Mouse (Mus musculus) MEL (cell line): ENCODE measurements around the gene Kcnk1. TPM values are rescaled to one million over a fixed set of nuclear protein-coding genes. Genes with fewer than 3 reads are reported as not detected.

Experiments
- DNase-seq: peaks from one replicate; pipeline ENCODE4 v3.0.0; 2011; ENCODE audit warnings: low read depth, low spot score
- H3K27ac ChIP-seq: 2 replicates; pipeline ENCODE4 v1.5.1; 2012; ENCODE audit warnings: low read depth, mild to moderate bottlenecking, control low read depth, low read length, moderate library complexity; ENCODE audit not compliant: control insufficient read depth
- H3K27me3 ChIP-seq, 2 experiments: fragments of 150-350 bp in 1 of 2; sonication (generic) in 1 of 2; 2 replicates each; pipeline ENCODE4 v1.6.1; 2012; ENCODE audit warnings: low read length in 2 of 2, mild to moderate bottlenecking in 2 of 2, improper control_type of control experiment in 1 of 2, moderate library complexity in 1 of 2; ENCODE audit not compliant: insufficient read depth in 2 of 2, control insufficient read depth in 1 of 2
- H3K36me3 ChIP-seq, 2 experiments: 2 replicates each; pipeline ENCODE4 v1.6.1; 2012 to 2014; ENCODE audit warnings: low read length in 2 of 2, improper control_type of control experiment in 1 of 2, inconsistent platforms in 1 of 2, mild to moderate bottlenecking in 1 of 2; ENCODE audit not compliant: insufficient read depth in 2 of 2, control insufficient read depth in 1 of 2
- H3K4me1 ChIP-seq, 2 experiments: fragments of 150-350 bp in 1 of 2; sonication (generic) in 1 of 2; 2 replicates each; pipeline ENCODE4 v1.6.1; 2012; ENCODE audit warnings: low read length in 2 of 2, improper control_type of control experiment in 1 of 2, mild to moderate bottlenecking in 1 of 2; ENCODE audit not compliant: insufficient read depth in 2 of 2, control insufficient read depth in 1 of 2
- H3K4me3 ChIP-seq, 2 experiments: fragments of 150-350 bp in 1 of 2; sonication (generic) in 1 of 2; 2 replicates each; pipeline ENCODE4 v1.5.1; 2012; ENCODE audit warnings: low read depth in 2 of 2, low read length in 2 of 2, mild to moderate bottlenecking in 2 of 2, moderate library complexity in 2 of 2, control low read depth in 1 of 2, improper control_type of control experiment in 1 of 2; ENCODE audit not compliant: control insufficient read depth in 1 of 2, insufficient read depth in 1 of 2
- H3K79me2 ChIP-seq: 2 replicates; pipeline ENCODE4 v1.6.1; 2012; ENCODE audit warnings: mild to moderate bottlenecking, low read length, moderate library complexity; ENCODE audit not compliant: control insufficient read depth, poor library complexity, insufficient read depth
- H3K9ac ChIP-seq: 2 replicates; pipeline ENCODE4 v1.6.1; 2012; ENCODE audit warnings: low read depth, mild to moderate bottlenecking, control low read depth, low read length, moderate library complexity; ENCODE audit not compliant: control insufficient read depth, poor library complexity, severe bottlenecking
- H3K9me3 ChIP-seq: fragments of 150-350 bp; sonication (generic); replicated peaks from 2 replicates; pipeline ENCODE4 v1.6.1; 2012; ENCODE audit warnings: mild to moderate bottlenecking, low read length, improper control_type of control experiment, moderate library complexity; ENCODE audit not compliant: insufficient read depth
- CHD2 ChIP-seq: IDR thresholded peaks from 2 replicates; pipeline ENCODE4 v1.6.1; 2011; ENCODE audit warnings: low read length, improper control_type of control experiment
- ELF1 ChIP-seq: IDR thresholded peaks from 2 replicates; pipeline ENCODE4 v1.6.1; 2014; ENCODE audit warnings: low read depth, mild to moderate bottlenecking, inconsistent platforms, low read length, improper control_type of control experiment, moderate library complexity
- EP300 ChIP-seq, 2 experiments: IDR thresholded peaks; 2 replicates each; pipeline ENCODE4 v1.6.1; 2011; ENCODE audit warnings: improper control_type of control experiment in 2 of 2, low read length in 2 of 2, low read depth in 1 of 2, mild to moderate bottlenecking in 1 of 2
- ETS1 ChIP-seq: IDR thresholded peaks from 2 replicates; pipeline ENCODE4 v1.6.1; 2012; ENCODE audit warnings: low read depth, mild to moderate bottlenecking, inconsistent platforms, low read length, improper control_type of control experiment, moderate library complexity
- GABPA ChIP-seq: IDR thresholded peaks from 2 replicates; pipeline ENCODE4 v1.6.1; 2012; ENCODE audit warnings: low read depth, mild to moderate bottlenecking, inconsistent platforms, low read length, improper control_type of control experiment, moderate library complexity
- HCFC1 ChIP-seq: IDR thresholded peaks from 2 replicates; pipeline ENCODE4 v1.6.1; 2012; ENCODE audit warnings: low read depth, mild to moderate bottlenecking, inconsistent platforms, low read length, improper control_type of control experiment, moderate library complexity
- MAFK ChIP-seq: IDR thresholded peaks from 2 replicates; pipeline ENCODE4 v1.6.1; 2011; ENCODE audit warnings: low read depth, mild to moderate bottlenecking, low read length, improper control_type of control experiment, borderline replicate concordance
- MAX ChIP-seq: IDR thresholded peaks from 2 replicates; pipeline ENCODE4 v1.6.1; 2011; ENCODE audit warnings: low read length, improper control_type of control experiment
- MAZ ChIP-seq: IDR thresholded peaks from 2 replicates; pipeline ENCODE4 v1.6.1; 2012; ENCODE audit warnings: low read depth, mild to moderate bottlenecking, inconsistent platforms, low read length, improper control_type of control experiment
- MYB ChIP-seq: IDR thresholded peaks from 2 replicates; pipeline ENCODE4 v1.6.1; 2011; ENCODE audit warnings: mild to moderate bottlenecking, low read depth, low read length, improper control_type of control experiment
- POLR2A ChIP-seq, 2 experiments: IDR thresholded peaks; 2 replicates each; pipeline ENCODE4 v1.6.1; 2011 to 2012; ENCODE audit warnings: low read length in 2 of 2, mild to moderate bottlenecking in 2 of 2, control low read depth in 1 of 2, improper control_type of control experiment in 1 of 2, low read depth in 1 of 2, moderate library complexity in 1 of 2; ENCODE audit not compliant: control insufficient read depth in 1 of 2, insufficient read depth in 1 of 2, poor library complexity in 1 of 2
- RAD21 ChIP-seq: IDR thresholded peaks from 2 replicates; pipeline ENCODE4 v1.6.1; 2011; ENCODE audit warnings: mild to moderate bottlenecking, low read depth, low read length, improper control_type of control experiment
- SMC3 ChIP-seq: IDR thresholded peaks from 2 replicates; pipeline ENCODE4 v1.6.1; 2011; ENCODE audit warnings: low read depth, low read length, improper control_type of control experiment
- TAL1 ChIP-seq: IDR thresholded peaks from 2 replicates; pipeline ENCODE4 v1.6.1; 2012; ENCODE audit warnings: mild to moderate bottlenecking, inconsistent platforms, low read length, moderate library complexity, mixed read lengths
- TBP ChIP-seq: IDR thresholded peaks from 2 replicates; pipeline ENCODE4 v1.8.0; 2011; ENCODE audit warnings: low read depth, low read length, improper control_type of control experiment
- TCF12 ChIP-seq: IDR thresholded peaks from 2 replicates; pipeline ENCODE4 v1.6.1; 2014; ENCODE audit warnings: low read depth, mild to moderate bottlenecking, inconsistent platforms, low read length, improper control_type of control experiment, moderate library complexity
- UBTF ChIP-seq: IDR thresholded peaks from 2 replicates; pipeline ENCODE4 v1.6.1; 2012; ENCODE audit warnings: low read depth, mild to moderate bottlenecking, inconsistent platforms, low read length, improper control_type of control experiment, moderate library complexity, borderline replicate concordance; ENCODE audit not compliant: insufficient read depth
- USF1 ChIP-seq: IDR thresholded peaks from 2 replicates; pipeline ENCODE4 v1.6.1; 2014; ENCODE audit warnings: low read depth, mild to moderate bottlenecking, inconsistent platforms, low read length, improper control_type of control experiment, moderate library complexity
- USF2 ChIP-seq, 2 experiments: IDR thresholded peaks; 2 replicates each; pipeline ENCODE4 v1.6.1; 2011 to 2012; ENCODE audit warnings: improper control_type of control experiment in 2 of 2, low read length in 2 of 2, borderline replicate concordance in 1 of 2, inconsistent platforms in 1 of 2, low read depth in 1 of 2, mild to moderate bottlenecking in 1 of 2; ENCODE audit not compliant: insufficient read depth in 1 of 2
- ZNF384 ChIP-seq: IDR thresholded peaks from 2 replicates; pipeline ENCODE4 v1.6.1; 2012; ENCODE audit warnings: low read depth, mild to moderate bottlenecking, inconsistent platforms, low read length, improper control_type of control experiment
- polyA plus RNA-seq, 2 experiments: library from polyadenylated mRNA; stranded (reverse) in 1 of 2; unstranded in 1 of 2; fragments of >175 nt in 1 of 2; fragments of >200 nt in 1 of 2; gene quantifications; 2 replicates each; pipeline versions ENCODE4 v1.2.1 to v1.2.4; 2012; ENCODE audit warnings: low replicate concordance in 2 of 2, low read depth in 1 of 2; ENCODE audit not compliant: insufficient read length in 2 of 2, insufficient read depth in 1 of 2, missing spikeins in 1 of 2
- total RNA-seq: library from RNA; depleted of rRNA; stranded (reverse); fragments of 300-350 nt; gene quantifications from 2 replicates; pipeline ENCODE4 v1.2.3, GENCODE M21; 2012

The Kcnk1 gene
- total and polyA plus RNA-seq, 3 experiments: not detected

GRCm38 (mm10) chr8:126032776-126033175, 37.8 kb downstream of the Kcnk1 start:
- no peak for TF ChIP-seq TAL1
- no peak for TF ChIP-seq MAZ
- no peak for TF ChIP-seq ZNF384
- TF ChIP-seq TCF12: no peak
- TF ChIP-seq CHD2: no peak
- TF ChIP-seq RAD21: no peak
- TF ChIP-seq USF2 (IDR thresholded peaks at IDR 0.05; ENCODE audit: borderline replicate concordance in 1 of 2, insufficient read depth in 1 of 2, low read depth in 1 of 2, low read length in 2 of 2): no peak
- H3K79me2 ChIP-seq: no peaks in the 10 kb centered on the region

GRCm38 (mm10) chr8:126035046-126035445, 40.1 kb downstream of the Kcnk1 start:
- no peaks in the 10 kb centered on the region for H3K9me3 ChIP-seq
- H3K79me2 ChIP-seq: no peaks in the 10 kb centered on the region
- TF ChIP-seq MAFK: no peak
- TF ChIP-seq RAD21: no peak
- H3K27me3 ChIP-seq: no peaks in the 10 kb centered on the region
- H3K4me3 ChIP-seq: no peak overlapping the region
- H3K9ac ChIP-seq: no peak overlapping the region
- H3K4me1 ChIP-seq: no peaks in the 10 kb centered on the region
- no peak for DNase-seq
- no peaks in the 10 kb centered on the region for H3K36me3 ChIP-seq
- H3K27ac ChIP-seq: no peak overlapping the region

More at GRCm38 (mm10) chr8:126032776-126033175, 37.8 kb downstream of the Kcnk1 start:
- no peaks in the 10 kb centered on the region for H3K9me3 ChIP-seq
- no peak for DNase-seq
- no peaks in the 10 kb centered on the region for H3K4me1 ChIP-seq
- no peaks in the 10 kb centered on the region for H3K27me3 ChIP-seq
- no peaks in the 10 kb centered on the region for H3K36me3 ChIP-seq
- H3K4me3 ChIP-seq: no peak overlapping the region
- no peak overlapping the region for H3K9ac ChIP-seq
- H3K27ac ChIP-seq: no peak overlapping the region

GRCm38 (mm10) chr8:126036340-126036739, 41.4 kb downstream of the Kcnk1 start:
- no peaks in the 10 kb centered on the region for H3K9me3 ChIP-seq
- no peak overlapping the region for H3K4me3 ChIP-seq
- H3K27me3 ChIP-seq: no peaks in the 10 kb centered on the region
- TF ChIP-seq CHD2 (no peak), HCFC1 (no peak)
- H3K9ac ChIP-seq: no peak overlapping the region
- no peaks in the 10 kb centered on the region for H3K79me2 ChIP-seq
- H3K27ac ChIP-seq: no peak overlapping the region
- H3K36me3 ChIP-seq: no peaks in the 10 kb centered on the region
- no peak for DNase-seq
- H3K4me1 ChIP-seq: no peaks in the 10 kb centered on the region

GRCm38 (mm10) chr8:126045751-126046150, 50.8 kb downstream of the Kcnk1 start:
- H3K27me3 ChIP-seq: no peaks in the 10 kb centered on the region
- no peak overlapping the region for H3K27ac ChIP-seq
- no peaks in the 10 kb centered on the region for H3K79me2 ChIP-seq
- H3K9me3 ChIP-seq: no peaks in the 10 kb centered on the region
- DNase-seq: no peak
- H3K4me3 ChIP-seq: no peak overlapping the region
- H3K9ac ChIP-seq: no peak overlapping the region
- H3K36me3 ChIP-seq: no peaks in the 10 kb centered on the region
- H3K4me1 ChIP-seq: no peaks in the 10 kb centered on the region
- TF ChIP-seq SMC3: no peak
- TF ChIP-seq MYB: no peak
- TF ChIP-seq USF2 (IDR thresholded peaks at IDR 0.05; ENCODE audit: borderline replicate concordance in 1 of 2, insufficient read depth in 1 of 2, low read depth in 1 of 2, low read length in 2 of 2): no peak
- no peak for TF ChIP-seq ETS1
- TF ChIP-seq UBTF: no peak
- TF ChIP-seq HCFC1: no peak
- TF ChIP-seq GABPA: no peak
- no peak for TF ChIP-seq POLR2A (IDR thresholded peaks at IDR 0.05; ENCODE audit: control insufficient read depth in 1 of 2, insufficient read depth in 1 of 2, low read depth in 1 of 2, low read length in 2 of 2, poor library complexity in 1 of 2)
- no peak for TF ChIP-seq CHD2
- TF ChIP-seq ZNF384: no peak
- no peak for TF ChIP-seq MAFK
- no peak for TF ChIP-seq USF1
- TF ChIP-seq ELF1: no peak
- TF ChIP-seq MAX: no peak
- no peak for TF ChIP-seq EP300 (IDR thresholded peaks at IDR 0.05; ENCODE audit: low read depth in 1 of 2, low read length in 2 of 2)
- no peak for TF ChIP-seq RAD21
- TF ChIP-seq TBP: no peak
